8 mouse cellular contexts compared by ENCODE assay signal in the genomic region with DNA sequence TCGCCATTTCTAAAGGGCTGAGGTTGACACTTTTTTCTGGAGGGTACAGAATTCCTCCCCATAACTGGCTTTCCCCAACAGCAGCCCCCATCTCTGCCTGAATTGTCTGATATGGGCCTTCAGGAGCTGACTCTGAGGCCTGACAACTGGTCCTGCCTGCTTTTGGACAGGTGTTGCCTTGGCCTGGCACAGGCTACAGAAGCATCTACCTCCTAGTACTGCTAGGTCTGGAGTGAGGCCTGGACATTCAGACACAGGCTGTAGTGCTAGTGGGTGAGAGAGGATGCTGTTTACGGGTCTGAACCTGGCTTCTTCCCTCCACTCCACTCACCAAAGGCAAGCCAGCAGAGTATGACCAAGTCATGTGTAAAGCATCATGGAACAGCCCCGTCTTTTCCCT. TPM values are rescaled to one million over a fixed set of nuclear protein-coding genes. Genes with fewer than 3 reads are reported as not detected.
DNase-seq lines count a peak whose midpoint lies in the region; ATAC-seq and TF ChIP-seq lines count a peak whose summit lies in the region.

No protein-coding gene starts in this region.

- H3K4me3 ChIP-seq in heart, embryonic 10.5 days: 0 out of 2 replicates have a peak overlapping the region, but pooled peaks have one; percentile 41
- no peak overlapping the region for H3K4me3 ChIP-seq in embryonic facial prominence, embryonic 11.5 days (ENCODE audit: low read depth, low read length)
- no peak overlapping the region for H3K4me3 ChIP-seq in kidney, adult 2 months (ENCODE audit: insufficient read depth, low read depth, low read length)
- H3K4me3 ChIP-seq in midbrain, embryonic 16.5 days (ENCODE audit: low read depth, low read length): no peak overlapping the region

- no peak for DNase-seq in heart, embryonic 10.5 days (ENCODE audit: low spot score)
- no peak for DNase-seq in heart, adult 9 months (ENCODE audit: low spot score in 2 of 2)
- DNase-seq in embryonic facial prominence, embryonic 11.5 days (ENCODE audit: low spot score): no peak
- peak; percentile 33 for DNase-seq in kidney, adult 2 months
- no peak for DNase-seq in right cerebral cortex, postnatal 14 days
- no peak for DNase-seq in embryo, embryonic 11 days
- no peak for DNase-seq in cerebellum, adult 8-10 months

- no peaks in the 10 kb centered on the region for H3K9me3 ChIP-seq in heart, embryonic 10.5 days
- no peaks in the 10 kb centered on the region for H3K9me3 ChIP-seq in embryonic facial prominence, embryonic 11.5 days (replicated peaks; ENCODE audit: control insufficient read depth, low read length)
- H3K9me3 ChIP-seq in midbrain, embryonic 16.5 days (replicated peaks; ENCODE audit: control insufficient read depth, low read length, poor library complexity, severe bottlenecking): no peaks in the 10 kb centered on the region

- no peak for TF ChIP-seq POLR2A in kidney, adult 2 months (IDR thresholded peaks at IDR 0.05; ENCODE audit: low read depth, low read length)

- H3K36me3 ChIP-seq in heart, embryonic 10.5 days: peaks cover 94% of the 10 kb centered on the region
- H3K36me3 ChIP-seq in embryonic facial prominence, embryonic 11.5 days (replicated peaks; ENCODE audit: control insufficient read depth, insufficient read depth, low read depth, low read length): peaks cover 48% of the 10 kb centered on the region
- H3K36me3 ChIP-seq in kidney, adult 2 months (ENCODE audit: control insufficient read depth, insufficient read depth, low read length): peaks cover 32% of the 10 kb centered on the region
- H3K36me3 ChIP-seq in midbrain, embryonic 16.5 days (ENCODE audit: control insufficient read depth, insufficient read depth, low read length): peaks cover 59% of the 10 kb centered on the region

- ATAC-seq in embryonic facial prominence, embryonic 11.5 days (replicated peaks; ENCODE audit: insufficient number of reproducible peaks, low FRiP score, low TSS enrichment, low read depth): no peak
- no peak for ATAC-seq in midbrain, embryonic 16.5 days

- 47% methylated on average over 3 of the region's 3 CpGs for WGBS in heart, embryonic 10.5 days
- WGBS in embryonic facial prominence, embryonic 11.5 days: 54% methylated on average over 3 of the region's 3 CpGs
- 36% methylated on average over 3 of the region's 3 CpGs for WGBS in kidney, adult 2 months
- WGBS in midbrain, embryonic 16.5 days: 64% methylated on average over 3 of the region's 3 CpGs

- peak overlapping the region; percentile 80 for H3K27ac ChIP-seq in heart, embryonic 10.5 days
- peak overlapping the region; percentile 16; the same call in 1 of the 2 replicates for H3K27ac ChIP-seq in embryonic facial prominence, embryonic 11.5 days (replicated peaks; ENCODE audit: low read depth, low read length)
- peak overlapping the region; percentile 93 for H3K27ac ChIP-seq in kidney, adult 2 months (ENCODE audit: insufficient read depth, low read depth, low read length)
- peak overlapping the region; percentile 74 for H3K27ac ChIP-seq in midbrain, embryonic 16.5 days (ENCODE audit: low read length)

- no peak for TF ChIP-seq CTCF in kidney, adult 2 months (conservative IDR thresholded peaks at IDR 0.05; ENCODE audit: insufficient read depth, insufficient read length, low read depth, low read length)

- H3K4me1 ChIP-seq in heart, embryonic 10.5 days: peaks cover 86% of the 10 kb centered on the region
- peaks cover 20% of the 10 kb centered on the region for H3K4me1 ChIP-seq in embryonic facial prominence, embryonic 11.5 days (ENCODE audit: control insufficient read depth, insufficient read depth, low read length)
- peaks cover 77% of the 10 kb centered on the region for H3K4me1 ChIP-seq in kidney, adult 2 months (ENCODE audit: control insufficient read depth, insufficient read depth, low read length)
- peaks cover 45% of the 10 kb centered on the region for H3K4me1 ChIP-seq in midbrain, embryonic 16.5 days (ENCODE audit: control insufficient read depth, insufficient read depth, low read length)

- H3K9ac ChIP-seq in embryonic facial prominence, embryonic 11.5 days (replicated peaks; ENCODE audit: low read length): no peak overlapping the region
- H3K9ac ChIP-seq in midbrain, embryonic 16.5 days (ENCODE audit: low read depth, low read length): no peak overlapping the region

- H3K27me3 ChIP-seq in heart, embryonic 10.5 days (ENCODE audit: insufficient read depth, poor library complexity, severe bottlenecking): no peaks in the 10 kb centered on the region
- H3K27me3 ChIP-seq in embryonic facial prominence, embryonic 11.5 days (ENCODE audit: control insufficient read depth, insufficient read depth, low read length): no peaks in the 10 kb centered on the region
- H3K27me3 ChIP-seq in kidney, adult 2 months (replicated peaks; ENCODE audit: control insufficient read depth, insufficient read depth, low read length): no peaks in the 10 kb centered on the region
- no peaks in the 10 kb centered on the region for H3K27me3 ChIP-seq in midbrain, embryonic 16.5 days (ENCODE audit: control insufficient read depth, insufficient read depth, low read depth, low read length)

- H3K4me2 ChIP-seq in embryonic facial prominence, embryonic 11.5 days (ENCODE audit: low read depth, low read length): no peak overlapping the region
- H3K4me2 ChIP-seq in midbrain, embryonic 16.5 days (ENCODE audit: low read length): no peak overlapping the region; the same call in 1 of the 2 replicates

RNA-seq across cellular contexts. Expression of a gene that starts 10.3 kb away (rescaled TPM):
- polyA plus RNA-seq in heart, embryonic 10.5 days (2016; fragmentation: Nextera tagmentation; extraction: Ambion mirVana): 52.5 and 54.8 TPM in 2 replicates
- 36.0 and 39.0 TPM in 2 replicates for polyA plus RNA-seq in embryonic facial prominence, embryonic 11.5 days (2014; fragmentation: Nextera tagmentation; extraction: Ambion mirVana)
- polyA plus RNA-seq in kidney, adult 2 months (2012; rRNA removed): 37.7 and 40.5 TPM in 2 replicates
- 58.4 and 62.9 TPM in 2 replicates for polyA plus RNA-seq in midbrain, embryonic 16.5 days (2015; fragmentation: Nextera tagmentation; extraction: Ambion mirVana)

Comparison
In these comparisons a context has a peak if more than half of its experiments do, and no peak if none do; other contexts are left out.
1. H3K27ac ChIP-seq: peak in every context shown above with its lines; median percentile 93 in kidney, adult 2 months; 80 in heart, embryonic 10.5 days; 74 in midbrain, embryonic 16.5 days; 16 in embryonic facial prominence, embryonic 11.5 days.